Mouse (Mus musculus) hindbrain, embryonic 14.5 days (tissue): ENCODE results near the gene Idh2. TPM values are rescaled to one million over a fixed set of nuclear protein-coding genes. Genes with fewer than 3 reads are reported as not detected.

Experiments
- ATAC-seq: fragments of 200-750 bp; cut with Nextera tagmentation; 2 replicates; pipeline ENCODE4 v1.8.0; 2017; ENCODE audit warnings: moderate number of reproducible peaks, mild to moderate bottlenecking, moderate TSS enrichment, moderate library complexity; ENCODE audit not compliant: low FRiP score
- DNase-seq: peaks from one replicate; pipeline ENCODE4 v3.0.0-alpha.2; 2015; ENCODE audit warnings: low spot score
- H3K27ac ChIP-seq: fragments of 300-500 bp; sonication (generic); 2 replicates; pipeline ENCODE4 v1.5.1; 2014; ENCODE audit warnings: mild to moderate bottlenecking, moderate library complexity
- H3K27me3 ChIP-seq: fragments of 300-500 bp; sonication (generic); 2 replicates; pipeline ENCODE4 v1.6.1; 2014; ENCODE audit warnings: mild to moderate bottlenecking, low read length, mixed read lengths; ENCODE audit not compliant: control insufficient read depth, insufficient read depth
- H3K36me3 ChIP-seq: fragments of 300-500 bp; sonication (generic); replicated peaks from 2 replicates; pipeline ENCODE4 v1.6.1; 2014; ENCODE audit not compliant: control insufficient read depth, insufficient read depth
- H3K4me1 ChIP-seq: fragments of 300-500 bp; sonication (generic); replicated peaks from 2 replicates; pipeline ENCODE4 v1.6.1; 2014; ENCODE audit warnings: antibody characterized with exemption, low read length, mixed read lengths; ENCODE audit not compliant: control insufficient read depth, insufficient read depth
- H3K4me2 ChIP-seq: fragments of 300-500 bp; sonication (generic); replicated peaks from 2 replicates; pipeline ENCODE4 v1.6.1; 2014; ENCODE audit warnings: mild to moderate bottlenecking, moderate library complexity
- H3K4me3 ChIP-seq: fragments of 300-500 bp; sonication (generic); replicated peaks from 2 replicates; pipeline ENCODE4 v1.5.1; 2014; ENCODE audit warnings: mild to moderate bottlenecking, low read length
- H3K9ac ChIP-seq: fragments of 300-500 bp; sonication (generic); 2 replicates; pipeline ENCODE4 v1.6.1; 2014
- H3K9me3 ChIP-seq: fragments of 300-500 bp; sonication (generic); 2 replicates; pipeline ENCODE4 v1.6.1; 2016; ENCODE audit warnings: low read length; ENCODE audit not compliant: control insufficient read depth
- WGBS: fragments of 180-500 bp; shearing (Covaris S2); extraction: QIAGEN DNeasy Blood & Tissue Kit; methylation state at CpG from one replicate; pipeline ENCODE4 v1.1.7; 2014; 5-methylcytosine and 5-hydroxymethylcytosine counted together
- polyA plus RNA-seq: library from polyadenylated mRNA; unstranded; fragments of >200 nt; fragmentation: Nextera tagmentation; extraction: Ambion mirVana; gene quantifications from 2 replicates; pipeline ENCODE4 v1.2.1, GENCODE M21; 2014

Idh2 gene
- polyA plus RNA-seq, 1 experiment from 2014 or later = 198 TPM

- Histone ChIP-seq H3K4me2 (no peak overlapping the region), H3K27me3 (no peaks in the 10 kb centered on the region), H3K4me3 (no peak overlapping the region), H3K4me1 (no peaks in the 10 kb centered on the region; the same call in 1 of the 2 replicates), H3K36me3 (peaks cover 98% of the 10 kb centered on the region), H3K9me3 (no peaks in the 10 kb centered on the region), H3K27ac (0 out of 2 replicates have a peak overlapping the region, but pooled peaks have one; percentile 38), H3K9ac (no peak overlapping the region)
- ATAC-seq (no peak), DNase-seq (no peak)
- 78% methylated on average over 4 of the region's 4 CpGs for WGBS
Measured at GRCm38 (mm10) chr7:80091866-80092210, 23.4 kb downstream of the Idh2 start.

GRCm38 (mm10) chr7:80091004-80091865 lies 24.0 kb downstream of the Idh2 start:
- 66% methylated on average over 13 of the region's 13 CpGs for WGBS
- Histone ChIP-seq H3K9ac (no peak overlapping the region), H3K9me3 (no peaks in the 10 kb centered on the region), H3K27me3 (no peaks in the 10 kb centered on the region), H3K4me1 (no peaks in the 10 kb centered on the region; the same call in 1 of the 2 replicates), H3K4me3 (no peak overlapping the region), H3K4me2 (no peak overlapping the region), H3K36me3 (peaks cover 97% of the 10 kb centered on the region), H3K27ac (no peak overlapping the region)
- no peak for DNase-seq
- no peak for ATAC-seq

- Histone ChIP-seq H3K4me2 (no peak overlapping the region), H3K27ac (no peak overlapping the region), H3K27me3 (no peaks in the 10 kb centered on the region), H3K36me3 (peaks cover 95% of the 10 kb centered on the region), H3K9ac (no peak overlapping the region), H3K4me3 (no peak overlapping the region), H3K9me3 (no peaks in the 10 kb centered on the region), H3K4me1 (no peaks in the 10 kb centered on the region; the same call in 1 of the 2 replicates)
- 88% methylated on average over 18 of the region's 18 CpGs for WGBS
- ATAC-seq (no peak), DNase-seq (no peak)
Measured at GRCm38 (mm10) chr7:80090191-80091003, 24.8 kb downstream of the Idh2 start.

GRCm38 (mm10) chr7:80088191-80088590 lies 27.0 kb downstream of the Idh2 start:
- no peak for DNase-seq
- no peak overlapping the region for H3K9ac ChIP-seq
- H3K27me3 ChIP-seq = no peaks in the 10 kb centered on the region
- H3K4me3 ChIP-seq = no peak overlapping the region
- H3K4me2 ChIP-seq = no peak overlapping the region
- no peak for ATAC-seq
- WGBS = 88% methylated on average over 9 of the region's 9 CpGs
- no peak overlapping the region for H3K27ac ChIP-seq
- H3K4me1 ChIP-seq = no peaks in the 10 kb centered on the region
- H3K36me3 ChIP-seq = peaks cover 81% of the 10 kb centered on the region
- no peaks in the 10 kb centered on the region for H3K9me3 ChIP-seq

- Histone ChIP-seq H3K9me3 (no peaks in the 10 kb centered on the region), H3K4me3 (no peak overlapping the region), H3K4me2 (no peak overlapping the region), H3K36me3 (peaks cover 77% of the 10 kb centered on the region), H3K4me1 (no peaks in the 10 kb centered on the region), H3K9ac (no peak overlapping the region), H3K27me3 (no peaks in the 10 kb centered on the region), H3K27ac (no peak overlapping the region)
- DNase-seq (no peak), ATAC-seq (no peak)
- 87% methylated on average over 33 of the region's 33 CpGs for WGBS
Measured at GRCm38 (mm10) chr7:80085970-80086715, 29.0 kb downstream of the Idh2 start.

DNA sequence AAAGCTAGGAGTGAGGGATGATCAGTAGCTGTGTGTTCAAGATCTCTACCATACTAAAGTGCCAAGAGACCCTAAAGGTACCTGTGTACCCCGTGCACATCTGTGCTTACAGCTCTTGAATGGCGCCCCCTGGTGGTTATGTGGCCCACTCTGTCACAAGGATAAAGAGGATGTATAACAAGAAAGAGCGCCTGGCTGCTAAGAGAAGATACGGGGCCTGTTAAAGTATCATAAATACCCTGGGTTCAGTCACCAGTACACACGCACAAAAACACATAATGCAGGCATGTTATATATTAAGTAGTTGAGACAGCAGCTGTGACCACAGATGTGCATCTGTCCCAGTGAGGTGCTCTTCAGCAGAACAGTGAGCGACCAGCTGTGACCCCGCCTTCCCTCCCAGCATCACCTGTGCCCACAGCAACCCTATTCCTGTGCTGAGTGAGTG lies 30.7 kb downstream of the Idh2 start:
- Histone ChIP-seq H3K9ac (no peak overlapping the region), H3K4me3 (no peak overlapping the region), H3K9me3 (no peaks in the 10 kb centered on the region), H3K4me2 (no peak overlapping the region), H3K27me3 (no peaks in the 10 kb centered on the region), H3K4me1 (0 out of 2 replicates have a peak, but pooled peaks cover 1% of the 10 kb centered on the region), H3K36me3 (peaks cover 61% of the 10 kb centered on the region), H3K27ac (no peak overlapping the region)
- DNase-seq (peak; percentile 79), ATAC-seq (0 out of 2 replicates have a peak, but pooled peaks have one; percentile 55)
- 58% methylated on average over 7 of the region's 7 CpGs for WGBS

DNA sequence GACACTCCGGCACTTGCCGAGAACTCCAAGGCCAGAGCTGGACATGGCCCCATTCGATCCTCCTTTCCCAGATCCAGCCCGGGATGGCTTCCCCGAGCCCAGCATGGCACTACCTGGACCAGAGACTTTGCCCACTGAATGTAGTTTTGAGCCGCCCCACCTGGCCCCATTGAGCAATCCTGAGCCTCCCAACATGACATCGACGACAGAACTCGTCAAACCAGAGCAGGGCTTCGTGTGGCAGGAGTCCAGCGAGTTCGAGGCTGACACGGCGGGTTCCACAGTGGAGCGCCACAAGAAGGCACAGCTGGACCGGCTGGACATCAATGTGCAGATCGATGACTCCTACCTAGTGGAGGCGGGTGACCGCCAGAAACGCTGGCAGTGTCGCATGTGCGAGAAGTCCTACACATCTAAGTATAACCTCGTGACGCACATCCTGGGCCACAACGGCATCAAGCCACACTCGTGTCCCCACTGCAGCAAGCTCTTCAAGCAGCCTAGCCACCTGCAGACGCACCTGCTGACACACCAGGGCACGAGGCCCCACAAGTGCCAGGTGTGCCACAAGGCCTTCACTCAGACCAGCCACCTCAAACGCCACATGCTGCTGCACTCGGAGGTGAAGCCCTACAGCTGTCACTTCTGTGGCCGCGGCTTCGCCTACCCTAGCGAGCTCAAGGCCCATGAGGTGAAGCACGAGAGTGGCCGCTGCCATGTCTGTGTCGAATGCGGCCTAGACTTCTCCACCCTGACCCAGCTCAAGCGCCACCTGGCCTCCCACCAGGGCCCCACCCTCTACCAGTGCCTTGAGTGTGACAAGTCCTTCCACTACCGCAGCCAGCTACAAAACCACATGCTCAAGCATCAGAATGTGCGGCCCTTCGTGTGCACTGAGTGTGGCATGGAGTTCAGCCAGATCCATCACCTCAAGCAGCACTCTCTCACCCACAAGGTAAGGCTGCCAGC lies 33.3 kb downstream of the Idh2 start:
- no peak for ATAC-seq
- 93% methylated on average over 42 of the region's 42 CpGs for WGBS
- H3K9ac ChIP-seq = no peak overlapping the region

DNA sequence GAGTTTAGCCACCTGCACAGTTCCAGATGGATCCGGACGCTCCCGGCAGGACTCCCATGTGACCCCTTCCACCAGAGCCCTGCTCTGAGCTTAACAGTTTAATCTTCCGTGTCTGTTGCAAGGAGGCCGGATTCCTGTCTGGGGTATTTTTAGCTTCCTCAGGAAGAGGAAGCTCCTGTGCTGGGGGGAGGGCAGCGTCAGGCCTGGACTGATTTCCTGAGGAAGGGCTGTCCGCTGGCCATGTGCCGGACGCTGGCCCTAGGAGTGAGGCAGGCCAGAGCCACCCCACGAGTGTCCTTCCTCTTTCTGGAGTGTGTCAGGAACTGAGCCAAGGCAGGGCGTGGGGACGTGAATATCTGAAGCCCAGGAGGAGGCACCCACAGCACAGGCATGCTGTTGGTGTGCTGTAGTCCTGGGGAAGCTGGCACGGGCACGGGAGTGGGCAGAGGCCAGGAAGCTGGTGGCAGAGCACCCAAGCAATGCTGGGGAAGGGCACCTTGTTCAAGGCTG lies 36.3 kb downstream of the Idh2 start:
- Histone ChIP-seq H3K27ac (peak overlapping the region; percentile 57; the same call in 1 of the 2 replicates), H3K9me3 (no peaks in the 10 kb centered on the region), H3K9ac (peak overlapping the region; percentile 39; the same call in 1 of the 2 replicates), H3K27me3 (no peaks in the 10 kb centered on the region), H3K4me1 (peaks cover 30% of the 10 kb centered on the region), H3K4me2 (no peak overlapping the region), H3K36me3 (peaks cover 23% of the 10 kb centered on the region), H3K4me3 (no peak overlapping the region)
- no peak for DNase-seq
- WGBS = 45% methylated on average over 14 of the region's 14 CpGs
- ATAC-seq = no peak

More for the DNA sequence above, 33.3 kb downstream of the Idh2 start:
- Histone ChIP-seq H3K27me3 (no peaks in the 10 kb centered on the region), H3K4me1 (peaks cover 9% of the 10 kb centered on the region), H3K9me3 (no peaks in the 10 kb centered on the region), H3K4me2 (no peak overlapping the region), H3K36me3 (peaks cover 36% of the 10 kb centered on the region), H3K4me3 (no peak overlapping the region), H3K27ac (no peak overlapping the region)
- no peak for DNase-seq
